Mouse (Mus musculus) kidney, adult 2 months (tissue): ENCODE measurements around the gene Mpeg1. TPM values are rescaled to one million over a fixed set of nuclear protein-coding genes. Genes with fewer than 3 reads are reported as not detected.

Experiments used
- DNase-seq: peaks from one replicate; pipeline ENCODE4 v3.0.0; 2021
- H3K27ac ChIP-seq: fragments of 200-500 bp; 2 replicates; pipeline ENCODE4 v1.5.1; 2012; ENCODE audit warnings: low read depth, low read length, control low read depth, inconsistent platforms; ENCODE audit not compliant: insufficient read depth
- H3K27me3 ChIP-seq: fragments of 200-500 bp; replicated peaks from 2 replicates; pipeline ENCODE4 v1.6.1; 2012; ENCODE audit warnings: mild to moderate bottlenecking, moderate library complexity, low read length, inconsistent platforms; ENCODE audit not compliant: control insufficient read depth, insufficient read depth
- H3K36me3 ChIP-seq: fragments of 200-500 bp; 2 replicates; pipeline ENCODE4 v1.6.1; 2012; ENCODE audit warnings: mild to moderate bottlenecking, moderate library complexity, low read length, inconsistent platforms; ENCODE audit not compliant: control insufficient read depth, insufficient read depth
- H3K4me1 ChIP-seq: fragments of 200-500 bp; 2 replicates; pipeline ENCODE4 v1.6.1; 2011; ENCODE audit warnings: low read length; ENCODE audit not compliant: control insufficient read depth, insufficient read depth
- H3K4me3 ChIP-seq: fragments of 200-500 bp; 2 replicates; pipeline ENCODE4 v1.5.1; 2011; ENCODE audit warnings: mild to moderate bottlenecking, low read depth, low read length, control low read depth; ENCODE audit not compliant: insufficient read depth
- CTCF ChIP-seq: fragments of 200-500 bp; conservative IDR thresholded peaks from 2 replicates; pipeline ENCODE4 v1.5.1; 2011; ENCODE audit warnings: low read depth, mild to moderate bottlenecking, control low read depth, low read length, moderate library complexity, mixed read lengths; ENCODE audit not compliant: insufficient read depth, insufficient read length
- POLR2A ChIP-seq: fragments of 200-500 bp; IDR thresholded peaks from one replicate; pipeline ENCODE4 v1.6.1; 2011; ENCODE audit warnings: low read depth, low read length, control low read depth
- WGBS: fragments of 180-500 bp; shearing (Covaris S2); methylation state at CpG from one replicate; pipeline ENCODE4 v1.1.7; 2018; 5-methylcytosine and 5-hydroxymethylcytosine counted together
- polyA plus RNA-seq: library from polyadenylated mRNA; depleted of rRNA; stranded (reverse); fragments of >200 nt; gene quantifications from 2 replicates; pipeline ENCODE4 v1.2.3, GENCODE M21; 2012; rRNA removed

Mpeg1 gene
- polyA plus RNA-seq, 1 experiment: 7.4 TPM

- H3K36me3 ChIP-seq: no peaks in the 10 kb centered on the region
- peak overlapping the region; percentile 33; the same call in 1 of the 2 replicates for H3K4me3 ChIP-seq
- no peak for TF ChIP-seq POLR2A
- no peak for TF ChIP-seq CTCF
- no peaks in the 10 kb centered on the region for H3K27me3 ChIP-seq
- DNase-seq: peak; percentile 60
- peak overlapping the region; percentile 36; the same call in 1 of the 2 replicates for H3K27ac ChIP-seq
- H3K4me1 ChIP-seq: no peaks in the 10 kb centered on the region
- WGBS: 23% methylated on average over 3 of the region's 3 CpGs
Measured at GRCm38 (mm10) chr19:12500124-12500523, 39.5 kb downstream of the Mpeg1 start.

GRCm38 (mm10) chr19:12500881-12501311 lies 40.3 kb downstream of the Mpeg1 start:
- TF ChIP-seq CTCF (no peak), POLR2A (no peak)
- Histone ChIP-seq H3K4me1 (no peaks in the 10 kb centered on the region), H3K27ac (no peak overlapping the region; the same call in 1 of the 2 replicates), H3K36me3 (no peaks in the 10 kb centered on the region), H3K4me3 (peak overlapping the region; percentile 33), H3K27me3 (no peaks in the 10 kb centered on the region)
- under 1% methylated on average over 38 of the region's 38 CpGs for WGBS
- peak; percentile 47 for DNase-seq

- Histone ChIP-seq H3K4me3 (peak within 1 kb of the TSS; percentile 33), H3K27me3 (no peaks in the 10 kb centered on the region), H3K27ac (no peak within 1 kb of the TSS; the same call in 1 of the 2 replicates), H3K4me1 (no peaks in the 10 kb centered on the region), H3K36me3 (no peaks in the 10 kb centered on the region)
- WGBS: under 1% methylated on average over 80 of the region's 80 CpGs
- DNase-seq: peak; percentile 97
- TF ChIP-seq POLR2A (no peak), CTCF (peak; percentile 99)
Measured at GRCm38 (mm10) chr19:12501370-12502347, 41.1 kb downstream of the Mpeg1 start, which contains the start of gene Dtx4. Gene Dtx4, minus strand, starts transcription at chr19:12501454.

GRCm38 (mm10) chr19:12502756-12503155 lies 42.2 kb downstream of the Mpeg1 start:
- WGBS: 85% methylated on average over 7 of the region's 7 CpGs
- TF ChIP-seq POLR2A (no peak), CTCF (no peak)
- H3K36me3 ChIP-seq: no peaks in the 10 kb centered on the region

GRCm38 (mm10) chr19:12514621-12515020 lies 54.0 kb downstream of the Mpeg1 start:
- Histone ChIP-seq H3K36me3 (no peaks in the 10 kb centered on the region), H3K27ac (no peak overlapping the region), H3K4me3 (no peak overlapping the region), H3K4me1 (no peaks in the 10 kb centered on the region), H3K27me3 (no peaks in the 10 kb centered on the region)
- TF ChIP-seq CTCF (no peak), POLR2A (no peak)
- no peak for DNase-seq

More at GRCm38 (mm10) chr19:12502756-12503155, 42.2 kb downstream of the Mpeg1 start:
- H3K27me3 ChIP-seq: no peaks in the 10 kb centered on the region
- no peaks in the 10 kb centered on the region for H3K4me1 ChIP-seq
- DNase-seq: no peak
- H3K4me3 ChIP-seq: no peak overlapping the region
- no peak overlapping the region for H3K27ac ChIP-seq

Other genes with a start within 250 kb of the Mpeg1 start
- gene Olfr1432, start 228.2 kb upstream of the Mpeg1 start, polyA plus RNA-seq: not detected in 2 replicates
- not detected in 2 replicates for gene Olfr262, start 219.1 kb upstream of the Mpeg1 start, polyA plus RNA-seq
- not detected in 2 replicates for gene Olfr235, start 199.7 kb upstream of the Mpeg1 start, polyA plus RNA-seq
- not detected in 2 replicates for gene Olfr1434, start 180.9 kb upstream of the Mpeg1 start, polyA plus RNA-seq
- gene Olfr1436, start 161.6 kb upstream of the Mpeg1 start, polyA plus RNA-seq: not detected in 2 replicates
- not detected in 2 replicates for gene Olfr1437, start 135.7 kb upstream of the Mpeg1 start, polyA plus RNA-seq
- not detected in 2 replicates for gene Olfr1438-ps1, start 124.9 kb upstream of the Mpeg1 start, polyA plus RNA-seq
- gene Olfr1440, start 73.5 kb upstream of the Mpeg1 start, polyA plus RNA-seq: not detected in 2 replicates
- gene Olfr1441, start 43.3 kb upstream of the Mpeg1 start, polyA plus RNA-seq: not detected in 2 replicates
- not detected in 2 replicates for gene Pfpl, start 32.9 kb upstream of the Mpeg1 start, polyA plus RNA-seq
- gene Dtx4, start 40.7 kb downstream of the Mpeg1 start, polyA plus RNA-seq: 10.6 and 11.3 TPM in 2 replicates
- gene Fam111a, start 85.0 kb downstream of the Mpeg1 start, polyA plus RNA-seq: 0.45 and 1.4 TPM in 2 replicates
- gene Gm4952, start 139.2 kb downstream of the Mpeg1 start, polyA plus RNA-seq: 2.0 and 2.5 TPM in 2 replicates
- gene Glyat, start 172.5 kb downstream of the Mpeg1 start, polyA plus RNA-seq: 138 and 191 TPM in 2 replicates
- 0.11 and 0.16 TPM in 2 replicates for gene Olfr1442, start 209.7 kb downstream of the Mpeg1 start, polyA plus RNA-seq
- gene Olfr1443, start 217.3 kb downstream of the Mpeg1 start, polyA plus RNA-seq: not detected in 2 replicates
- 1,454 and 1,674 TPM in 2 replicates for gene Keg1, start 235.0 kb downstream of the Mpeg1 start, polyA plus RNA-seq